Mouse (Mus musculus) kidney, postnatal 0 days (tissue): ENCODE data around the gene Pld6. TPM values are rescaled to one million over a fixed set of nuclear protein-coding genes. Genes with fewer than 3 reads are reported as not detected.

Experiments used
- ATAC-seq: fragments of 200-750 bp; cut with Nextera tagmentation; replicated peaks from 2 replicates; pipeline ENCODE4 v1.8.0; 2017; ENCODE audit warnings: low read depth, moderate number of reproducible peaks, moderate TSS enrichment, moderate library complexity; ENCODE audit not compliant: low FRiP score
- DNase-seq: peaks from one replicate; pipeline ENCODE4 v3.0.0-alpha.2; 2016; ENCODE audit warnings: low spot score
- H3K27ac ChIP-seq: fragments of 300-500 bp; sonication (generic); 2 replicates; pipeline ENCODE4 v1.5.1; 2014; ENCODE audit warnings: mild to moderate bottlenecking
- H3K27me3 ChIP-seq: fragments of 300-500 bp; sonication (generic); 2 replicates; pipeline ENCODE4 v1.6.1; 2014; ENCODE audit warnings: low read length, mixed read lengths; ENCODE audit not compliant: insufficient read depth
- H3K36me3 ChIP-seq: fragments of 300-500 bp; sonication (generic); 2 replicates; pipeline ENCODE4 v1.6.1; 2014; ENCODE audit warnings: low read length, mixed read lengths; ENCODE audit not compliant: insufficient read depth
- H3K4me1 ChIP-seq: fragments of 300-500 bp; sonication (generic); replicated peaks from 2 replicates; pipeline ENCODE4 v1.6.1; 2014; ENCODE audit warnings: antibody characterized with exemption, low read length, mixed read lengths; ENCODE audit not compliant: insufficient read depth
- H3K4me2 ChIP-seq: fragments of 300-500 bp; sonication (generic); 2 replicates; pipeline ENCODE4 v1.6.1; 2014; ENCODE audit warnings: mild to moderate bottlenecking, low read length, moderate library complexity, mixed read lengths
- H3K4me3 ChIP-seq: fragments of 300-500 bp; sonication (generic); replicated peaks from 2 replicates; pipeline ENCODE4 v1.5.1; 2014; ENCODE audit warnings: low read depth, low read length
- H3K9ac ChIP-seq: fragments of 300-500 bp; sonication (generic); 2 replicates; pipeline ENCODE4 v1.6.1; 2014; ENCODE audit warnings: low read depth, low read length
- H3K9me3 ChIP-seq: fragments of 300-500 bp; sonication (generic); replicated peaks from 2 replicates; pipeline ENCODE4 v1.6.1; 2016; ENCODE audit warnings: low read length, inconsistent platforms, mixed read lengths
- CTCF ChIP-seq: IDR thresholded peaks from 2 replicates; pipeline ENCODE4 v1.5.1; 2016; ENCODE audit warnings: antibody characterized with exemption, low read depth, mild to moderate bottlenecking, moderate library complexity
- WGBS: fragments of 180-500 bp; shearing (Covaris S2); extraction: QIAGEN DNeasy Blood & Tissue Kit; methylation state at CpG from one replicate; pipeline ENCODE4 v1.1.7; 2014; 5-methylcytosine and 5-hydroxymethylcytosine counted together
- polyA plus RNA-seq: library from polyadenylated mRNA; unstranded; fragments of >200 nt; fragmentation: Nextera tagmentation; extraction: Ambion mirVana; gene quantifications from 2 replicates; pipeline ENCODE4 v1.2.1, GENCODE M21; 2015

Gene Pld6
- polyA plus RNA-seq, 1 experiment from 2014 or later: 2.9 TPM

- no peaks in the 10 kb centered on the region for H3K27me3 ChIP-seq
- no peak overlapping the region for H3K4me2 ChIP-seq
- no peak overlapping the region for H3K9ac ChIP-seq
- peaks cover 63% of the 10 kb centered on the region for H3K36me3 ChIP-seq
- TF ChIP-seq CTCF: no peak
- ATAC-seq (no peak), DNase-seq (no peak)
- H3K4me3 ChIP-seq: no peak overlapping the region
- WGBS: 85% methylated on average over 4 of the region's 4 CpGs
- no peaks in the 10 kb centered on the region for H3K9me3 ChIP-seq
- H3K4me1 ChIP-seq: no peaks in the 10 kb centered on the region
- H3K27ac ChIP-seq: no peak overlapping the region
Measured at GRCm38 (mm10) chr11:59774522-59774921, 12.9 kb downstream of the Pld6 start.

- TF ChIP-seq CTCF: no peak
- Histone ChIP-seq H3K4me2 (no peak overlapping the region), H3K4me3 (no peak overlapping the region), H3K27me3 (no peaks in the 10 kb centered on the region), H3K9ac (no peak overlapping the region), H3K9me3 (no peaks in the 10 kb centered on the region), H3K27ac (no peak overlapping the region), H3K36me3 (peaks cover 77% of the 10 kb centered on the region), H3K4me1 (no peaks in the 10 kb centered on the region)
- 85% methylated on average over 4 of the region's 4 CpGs for WGBS
- DNase-seq (no peak), ATAC-seq (no peak)
Measured at GRCm38 (mm10) chr11:59772902-59773301, 14.5 kb downstream of the Pld6 start.

- no peak for TF ChIP-seq CTCF
- DNase-seq: no peak
- H3K4me3 ChIP-seq: no peak overlapping the region
- peaks cover 82% of the 10 kb centered on the region for H3K36me3 ChIP-seq
- no peaks in the 10 kb centered on the region for H3K9me3 ChIP-seq
- no peak for ATAC-seq
- H3K4me2 ChIP-seq: no peak overlapping the region
- no peaks in the 10 kb centered on the region for H3K4me1 ChIP-seq
- H3K9ac ChIP-seq: no peak overlapping the region
- no peaks in the 10 kb centered on the region for H3K27me3 ChIP-seq
- 91% methylated on average over 2 of the region's 2 CpGs for WGBS
- H3K27ac ChIP-seq: no peak overlapping the region
Measured at GRCm38 (mm10) chr11:59772291-59772690, 15.2 kb downstream of the Pld6 start.

DNA sequence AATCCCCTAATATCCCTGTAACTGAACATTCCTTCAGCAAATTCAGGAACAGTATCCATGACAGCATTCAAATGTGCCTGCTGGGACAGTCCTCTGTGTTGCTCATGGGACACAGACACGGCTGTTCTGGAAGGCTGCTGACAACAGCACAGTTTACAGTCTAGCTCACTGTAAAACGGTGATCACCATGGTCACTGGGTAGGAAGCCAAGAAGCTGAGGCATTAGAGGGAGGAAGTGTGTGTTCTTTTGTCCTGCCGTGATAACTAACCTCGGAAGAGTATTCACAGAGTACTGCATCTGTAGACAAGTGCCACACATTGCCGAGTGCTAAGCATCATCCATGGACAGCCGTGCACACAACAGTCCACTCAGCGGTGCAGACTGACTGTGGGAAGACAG is 16.7 kb downstream of the Pld6 start:
- no peak for ATAC-seq
- Histone ChIP-seq H3K4me2 (no peak overlapping the region), H3K36me3 (peaks cover 79% of the 10 kb centered on the region), H3K4me1 (no peaks in the 10 kb centered on the region), H3K27ac (no peak overlapping the region), H3K4me3 (no peak overlapping the region), H3K9ac (no peak overlapping the region), H3K9me3 (no peaks in the 10 kb centered on the region), H3K27me3 (no peaks in the 10 kb centered on the region)
- DNase-seq: no peak
- TF ChIP-seq CTCF: no peak
- WGBS: 93% methylated on average over 7 of the region's 7 CpGs

DNA sequence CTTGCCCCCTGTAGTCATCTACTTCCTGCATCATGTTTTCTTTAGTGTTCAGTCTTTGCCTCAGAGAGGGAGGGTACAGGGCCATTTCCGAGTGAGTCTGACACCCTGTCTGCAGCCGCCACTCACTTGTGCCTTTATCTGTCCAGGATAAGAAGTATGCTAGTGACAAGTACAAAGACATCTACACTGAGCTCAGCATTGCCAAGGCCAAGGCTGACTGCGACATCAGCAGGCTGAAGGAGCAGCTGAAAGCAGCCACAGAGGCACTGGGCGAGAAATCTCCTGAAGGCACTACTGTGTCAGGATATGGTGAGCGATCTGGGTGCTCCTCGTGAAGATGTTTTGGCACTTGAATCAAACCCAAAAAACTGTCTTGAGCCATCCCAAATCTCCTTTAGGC is 17.7 kb downstream of the Pld6 start:
- no peak overlapping the region for H3K27ac ChIP-seq
- H3K36me3 ChIP-seq: peaks cover 83% of the 10 kb centered on the region
- TF ChIP-seq CTCF: no peak
- DNase-seq: no peak
- H3K9me3 ChIP-seq: no peaks in the 10 kb centered on the region
- H3K27me3 ChIP-seq: no peaks in the 10 kb centered on the region
- no peak for ATAC-seq
- no peak overlapping the region for H3K4me2 ChIP-seq
- H3K4me1 ChIP-seq: no peaks in the 10 kb centered on the region
- H3K4me3 ChIP-seq: no peak overlapping the region
- no peak overlapping the region for H3K9ac ChIP-seq
- WGBS: 88% methylated on average over 6 of the region's 6 CpGs

DNA sequence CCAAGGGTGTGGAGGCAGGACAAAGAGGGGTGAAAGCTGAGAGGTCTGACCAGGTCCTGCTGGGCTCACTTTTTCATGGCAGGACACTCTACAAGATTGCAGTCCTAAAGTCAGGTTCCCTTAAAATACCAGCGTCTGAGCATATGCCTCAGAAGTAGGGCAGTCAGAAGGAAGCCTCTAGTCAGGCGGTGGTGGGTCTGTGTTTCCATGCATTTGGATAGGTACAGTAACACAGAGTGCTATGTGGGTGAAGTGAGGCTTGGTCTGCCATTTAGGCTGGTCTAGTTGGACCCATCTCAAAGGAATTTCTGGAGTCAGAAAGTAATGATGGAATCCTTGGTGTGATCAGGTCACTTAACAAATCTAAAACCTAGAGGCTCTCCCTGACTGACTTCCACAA is 18.1 kb downstream of the Pld6 start:
- 74% methylated on average over 2 of the region's 2 CpGs for WGBS
- no peak for DNase-seq

DNA sequence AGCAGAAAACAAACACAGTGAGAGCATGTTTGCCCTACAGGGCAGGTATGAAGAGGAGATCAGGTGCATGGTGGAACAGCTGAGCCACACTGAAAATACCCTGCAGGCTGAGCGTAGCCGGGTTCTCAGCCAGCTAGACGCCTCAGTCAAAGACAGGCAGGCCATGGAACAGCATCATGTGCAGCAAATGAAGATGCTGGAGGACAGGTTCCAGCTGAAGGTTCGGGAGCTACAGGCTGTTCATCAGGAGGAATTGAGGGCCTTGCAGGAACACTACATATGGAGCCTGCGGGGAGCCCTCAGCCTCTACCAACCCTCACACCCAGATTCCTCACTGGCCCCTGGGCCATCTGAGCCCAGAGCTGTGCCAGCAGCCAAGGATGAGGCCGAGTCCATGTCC is 26.6 kb downstream of the Pld6 start:
- H3K27ac ChIP-seq: no peak overlapping the region
- no peak overlapping the region for H3K4me3 ChIP-seq
- H3K9ac ChIP-seq: no peak overlapping the region
- no peaks in the 10 kb centered on the region for H3K27me3 ChIP-seq
- H3K4me1 ChIP-seq: no peaks in the 10 kb centered on the region
- no peak for TF ChIP-seq CTCF
- DNase-seq: no peak
- no peak overlapping the region for H3K4me2 ChIP-seq
- 97% methylated on average over 6 of the region's 6 CpGs for WGBS
- ATAC-seq: no peak
- H3K36me3 ChIP-seq: peaks cover 76% of the 10 kb centered on the region
- H3K9me3 ChIP-seq: no peaks in the 10 kb centered on the region

More for the DNA sequence above, 18.1 kb downstream of the Pld6 start:
- Histone ChIP-seq H3K4me1 (no peaks in the 10 kb centered on the region), H3K9me3 (no peaks in the 10 kb centered on the region), H3K36me3 (peaks cover 83% of the 10 kb centered on the region), H3K27ac (no peak overlapping the region), H3K4me3 (no peak overlapping the region), H3K9ac (no peak overlapping the region), H3K4me2 (no peak overlapping the region), H3K27me3 (no peaks in the 10 kb centered on the region)
- no peak for TF ChIP-seq CTCF
- no peak for ATAC-seq
